Mouse (Mus musculus) ES-Bruce4 (cell line): ENCODE data around the gene Rrbp1.

Source experiments
- CTCF ChIP-seq: IDR thresholded peaks from one replicate; pipeline ENCODE4 v1.8.1; 2011; ENCODE audit warnings: low read depth, low read length
- POLR2A ChIP-seq: IDR thresholded peaks from one replicate; pipeline ENCODE4 v1.8.1; 2011; ENCODE audit warnings: low read length; ENCODE audit not compliant: insufficient read depth

DNA sequence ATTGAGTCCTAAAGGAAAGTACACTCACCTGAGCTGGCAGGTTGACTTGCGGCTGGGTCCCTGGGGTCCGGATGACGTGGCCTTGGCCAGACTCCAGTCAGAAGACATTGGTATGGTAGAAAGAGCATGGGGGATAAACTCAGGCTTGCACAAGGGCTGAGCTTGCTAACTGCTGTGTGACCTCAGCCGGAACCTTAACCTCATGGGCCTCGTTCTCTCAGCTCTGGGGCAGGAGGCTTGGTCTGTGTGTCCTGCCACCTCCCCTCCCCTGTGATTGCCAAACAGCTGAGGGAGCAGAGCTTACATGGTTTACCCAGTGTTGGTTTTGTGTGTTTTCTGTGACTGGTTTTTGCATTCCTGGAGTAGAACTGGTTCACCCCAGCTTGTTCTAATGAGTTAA lies 70.7 kb downstream of the Rrbp1 start:
- no peak for TF ChIP-seq POLR2A
- no peak for TF ChIP-seq CTCF
